Mouse (Mus musculus): Measurements from ENCODE around the gene Grik2. TPM values are rescaled to one million over a fixed set of nuclear protein-coding genes. Genes with fewer than 3 reads are reported as not detected.

The Grik2 gene
- polyA plus RNA-seq, 1 experiment, result 0.19 TPM

- H3K4me2 ChIP-seq (ENCODE audit: low read depth), result no peak overlapping the region
- H3K27me3 ChIP-seq (ENCODE audit: control insufficient read depth, insufficient read depth, insufficient read length), result no peaks in the 10 kb centered on the region
- H3K4me3 ChIP-seq, result no peak overlapping the region
- H3K36me3 ChIP-seq (ENCODE audit: control insufficient read depth, insufficient read depth), result no peaks in the 10 kb centered on the region
- no peaks in the 10 kb centered on the region for H3K79me2 ChIP-seq (ENCODE audit: control insufficient read depth, insufficient read depth)
- no peak for TF ChIP-seq USF1 (IDR thresholded peaks at IDR 0.05; ENCODE audit: low read depth)
- no peak for TF ChIP-seq MYOG (IDR thresholded peaks at IDR 0.05; ENCODE audit: control insufficient read depth in 1 of 3, insufficient read depth in 1 of 3, insufficient read length in 2 of 3, low read depth in 2 of 3)
- no peak for TF ChIP-seq TCF3 (IDR thresholded peaks at IDR 0.05; ENCODE audit: insufficient read length, low read depth)
- no peak for TF ChIP-seq MAX (IDR thresholded peaks at IDR 0.05; ENCODE audit: low read depth)
- no peak for TF ChIP-seq REST (IDR thresholded peaks at IDR 0.05; ENCODE audit: insufficient read depth, insufficient read length)
- no peak for TF ChIP-seq MYOD1 (IDR thresholded peaks at IDR 0.05; ENCODE audit: control insufficient read depth in 1 of 3, insufficient read length in 2 of 3, low read depth in 2 of 3)
- TF ChIP-seq E2F4 (IDR thresholded peaks at IDR 0.05; ENCODE audit: insufficient read depth), result no peak
- no peak for TF ChIP-seq SRF (IDR thresholded peaks at IDR 0.05; ENCODE audit: control insufficient read depth, insufficient read length, low read depth)
- no peak for TF ChIP-seq POLR2AphosphoS2 (IDR thresholded peaks at IDR 0.05; ENCODE audit: insufficient read length, low read depth)
- TF ChIP-seq TCF12 (IDR thresholded peaks at IDR 0.05; ENCODE audit: insufficient read depth, poor library complexity, severe bottlenecking), result no peak
- no peak for TF ChIP-seq CEBPB (IDR thresholded peaks at IDR 0.05; ENCODE audit: insufficient read depth, poor library complexity, severe bottlenecking)
- no peak overlapping the region for H3ac ChIP-seq (ENCODE audit: control insufficient read depth, insufficient read length)
These were observed 307.1 kb downstream of the Grik2 start for GRCm38 (mm10) chr10:49481439-49481838.

GRCm38 (mm10) chr10:49480085-49480749 lies 308.3 kb downstream of the Grik2 start:
- Histone ChIP-seq H3K79me2 (ENCODE audit: control insufficient read depth, insufficient read depth) (no peaks in the 10 kb centered on the region), H3K4me2 (ENCODE audit: low read depth) (no peak overlapping the region), H3ac (ENCODE audit: control insufficient read depth, insufficient read length) (no peak overlapping the region), H3K27me3 (ENCODE audit: control insufficient read depth, insufficient read depth, insufficient read length) (no peaks in the 10 kb centered on the region), H3K36me3 (ENCODE audit: control insufficient read depth, insufficient read depth) (no peaks in the 10 kb centered on the region), H3K4me3 (no peak overlapping the region)
- TF ChIP-seq MYOD1 (IDR thresholded peaks at IDR 0.05; ENCODE audit: control insufficient read depth in 1 of 3, insufficient read length in 2 of 3, low read depth in 2 of 3) (peak in 1 of 3 experiments; percentile 11), POLR2A (IDR thresholded peaks at IDR 0.05; ENCODE audit: insufficient read length, low read depth) (no peak), SRF (IDR thresholded peaks at IDR 0.05; ENCODE audit: control insufficient read depth, insufficient read length, low read depth) (no peak), CEBPB (IDR thresholded peaks at IDR 0.05; ENCODE audit: insufficient read depth, poor library complexity, severe bottlenecking) (peak; percentile 37; the same call in 1 of the 2 replicates)

- TF ChIP-seq TCF12 (IDR thresholded peaks at IDR 0.05; ENCODE audit: insufficient read depth, poor library complexity, severe bottlenecking), result no peak
- TF ChIP-seq E2F4 (IDR thresholded peaks at IDR 0.05; ENCODE audit: insufficient read depth), result no peak
- no peak for TF ChIP-seq MAX (IDR thresholded peaks at IDR 0.05; ENCODE audit: low read depth)
- TF ChIP-seq REST (IDR thresholded peaks at IDR 0.05; ENCODE audit: insufficient read depth, insufficient read length), result no peak
- Histone ChIP-seq H3K4me3 (no peak overlapping the region), H3K27me3 (ENCODE audit: control insufficient read depth, insufficient read depth, insufficient read length) (no peaks in the 10 kb centered on the region), H3ac (ENCODE audit: control insufficient read depth, insufficient read length) (no peak overlapping the region), H3K79me2 (ENCODE audit: control insufficient read depth, insufficient read depth) (no peaks in the 10 kb centered on the region), H3K4me2 (ENCODE audit: low read depth) (no peak overlapping the region), H3K36me3 (ENCODE audit: control insufficient read depth, insufficient read depth) (no peaks in the 10 kb centered on the region)
These were observed 315.0 kb downstream of the Grik2 start for GRCm38 (mm10) chr10:49473613-49474012.

GRCm38 (mm10) chr10:49456791-49457190 lies 331.8 kb downstream of the Grik2 start:
- H3K79me2 ChIP-seq (ENCODE audit: control insufficient read depth, insufficient read depth), result no peaks in the 10 kb centered on the region
- H3K4me3 ChIP-seq, result no peak overlapping the region
- TF ChIP-seq TCF12 (IDR thresholded peaks at IDR 0.05; ENCODE audit: insufficient read depth, poor library complexity, severe bottlenecking) (no peak), POLR2A (IDR thresholded peaks at IDR 0.05; ENCODE audit: insufficient read length, low read depth) (no peak), REST (IDR thresholded peaks at IDR 0.05; ENCODE audit: insufficient read depth, insufficient read length) (no peak), MYOD1 (IDR thresholded peaks at IDR 0.05; ENCODE audit: control insufficient read depth in 1 of 3, insufficient read length in 2 of 3, low read depth in 2 of 3) (no peak), MYOG (IDR thresholded peaks at IDR 0.05; ENCODE audit: control insufficient read depth in 1 of 3, insufficient read depth in 1 of 3, insufficient read length in 2 of 3, low read depth in 2 of 3) (no peak), MAX (IDR thresholded peaks at IDR 0.05; ENCODE audit: low read depth) (no peak), E2F4 (IDR thresholded peaks at IDR 0.05; ENCODE audit: insufficient read depth) (no peak), CEBPB (IDR thresholded peaks at IDR 0.05; ENCODE audit: insufficient read depth, poor library complexity, severe bottlenecking) (no peak), SRF (IDR thresholded peaks at IDR 0.05; ENCODE audit: control insufficient read depth, insufficient read length, low read depth) (no peak), USF1 (IDR thresholded peaks at IDR 0.05; ENCODE audit: low read depth) (no peak), POLR2AphosphoS2 (IDR thresholded peaks at IDR 0.05; ENCODE audit: insufficient read length, low read depth) (no peak), TCF3 (IDR thresholded peaks at IDR 0.05; ENCODE audit: insufficient read length, low read depth) (no peak)
- no peak overlapping the region for H3K4me2 ChIP-seq (ENCODE audit: low read depth)
- H3ac ChIP-seq (ENCODE audit: control insufficient read depth, insufficient read length), result no peak overlapping the region
- no peaks in the 10 kb centered on the region for H3K36me3 ChIP-seq (ENCODE audit: control insufficient read depth, insufficient read depth)
- no peaks in the 10 kb centered on the region for H3K27me3 ChIP-seq (ENCODE audit: control insufficient read depth, insufficient read depth, insufficient read length)

- Histone ChIP-seq H3ac (ENCODE audit: control insufficient read depth, insufficient read length) (no peak overlapping the region), H3K4me3 (no peak overlapping the region), H3K36me3 (ENCODE audit: control insufficient read depth, insufficient read depth) (no peaks in the 10 kb centered on the region), H3K79me2 (ENCODE audit: control insufficient read depth, insufficient read depth) (no peaks in the 10 kb centered on the region), H3K27me3 (ENCODE audit: control insufficient read depth, insufficient read depth, insufficient read length) (no peaks in the 10 kb centered on the region), H3K4me2 (ENCODE audit: low read depth) (no peak overlapping the region)
- TF ChIP-seq MAX (IDR thresholded peaks at IDR 0.05; ENCODE audit: low read depth) (no peak), MYOG (IDR thresholded peaks at IDR 0.05; ENCODE audit: control insufficient read depth in 1 of 3, insufficient read depth in 1 of 3, insufficient read length in 2 of 3, low read depth in 2 of 3) (no peak), CEBPB (IDR thresholded peaks at IDR 0.05; ENCODE audit: insufficient read depth, poor library complexity, severe bottlenecking) (no peak), REST (IDR thresholded peaks at IDR 0.05; ENCODE audit: insufficient read depth, insufficient read length) (no peak), POLR2A (IDR thresholded peaks at IDR 0.05; ENCODE audit: insufficient read length, low read depth) (no peak), POLR2AphosphoS2 (IDR thresholded peaks at IDR 0.05; ENCODE audit: insufficient read length, low read depth) (no peak), SRF (IDR thresholded peaks at IDR 0.05; ENCODE audit: control insufficient read depth, insufficient read length, low read depth) (no peak), MYOD1 (IDR thresholded peaks at IDR 0.05; ENCODE audit: control insufficient read depth in 1 of 3, insufficient read length in 2 of 3, low read depth in 2 of 3) (no peak), E2F4 (IDR thresholded peaks at IDR 0.05; ENCODE audit: insufficient read depth) (no peak)
These were observed 335.0 kb downstream of the Grik2 start for GRCm38 (mm10) chr10:49453535-49453934.
